Mouse (Mus musculus): ENCODE results near the gene Slc5a4b.

Slc5a4b gene

GRCm38 (mm10) chr10:76036962-76037361, 73.8 kb downstream of the Slc5a4b start:
- no peak for DNase-seq (ENCODE audit: low spot score)

GRCm38 (mm10) chr10:76035277-76035676, 75.5 kb downstream of the Slc5a4b start:
- DNase-seq (ENCODE audit: low spot score), result no peak

- no peak for DNase-seq (ENCODE audit: low spot score)
Observed at GRCm38 (mm10) chr10:76034001-76034600, 76.7 kb downstream of the Slc5a4b start.

- no peak for DNase-seq (ENCODE audit: low spot score)
Observed at GRCm38 (mm10) chr10:76033119-76033455, 77.7 kb downstream of the Slc5a4b start.

GRCm38 (mm10) chr10:76032402-76033118, 78.2 kb downstream of the Slc5a4b start, which contains the start of gene Zfp280b:
Zfp280b (plus strand) TSS chr10:76032650.
- peak; percentile 84 for DNase-seq (ENCODE audit: low spot score)

- no peak for DNase-seq (ENCODE audit: low spot score)
Observed at GRCm38 (mm10) chr10:76031511-76032401, 79.0 kb downstream of the Slc5a4b start.

- DNase-seq (ENCODE audit: low spot score), result no peak
Observed at GRCm38 (mm10) chr10:76030496-76030895, 80.3 kb downstream of the Slc5a4b start.

GRCm38 (mm10) chr10:76029276-76029675, 81.5 kb downstream of the Slc5a4b start:
- DNase-seq (ENCODE audit: low spot score), result no peak

GRCm38 (mm10) chr10:76028396-76028795, 82.4 kb downstream of the Slc5a4b start:
- DNase-seq (ENCODE audit: low spot score), result no peak

GRCm38 (mm10) chr10:76028016-76028366, 82.8 kb downstream of the Slc5a4b start:
- no peak for DNase-seq (ENCODE audit: low spot score)

- DNase-seq (ENCODE audit: low spot score), result no peak
Observed at GRCm38 (mm10) chr10:76027127-76028015, 83.4 kb downstream of the Slc5a4b start.

- no peak for DNase-seq (ENCODE audit: low spot score)
Observed at GRCm38 (mm10) chr10:76025470-76026190, 85.1 kb downstream of the Slc5a4b start.

GRCm38 (mm10) chr10:76023921-76024320, 86.8 kb downstream of the Slc5a4b start:
- DNase-seq (ENCODE audit: low spot score), result no peak

- no peak for DNase-seq (ENCODE audit: low spot score)
Observed at GRCm38 (mm10) chr10:76021728-76022127, 89.0 kb downstream of the Slc5a4b start.

GRCm38 (mm10) chr10:76016886-76017285, 93.9 kb downstream of the Slc5a4b start:
- no peak for DNase-seq (ENCODE audit: low spot score)

GRCm38 (mm10) chr10:76012922-76013321, 97.8 kb downstream of the Slc5a4b start:
- DNase-seq (ENCODE audit: low spot score), result no peak

- DNase-seq (ENCODE audit: low spot score), result no peak
Observed at GRCm38 (mm10) chr10:76009812-76010211, 100.9 kb downstream of the Slc5a4b start.
